Mouse (Mus musculus) G1E (cell line): ENCODE results near the gene Sumo1.

Experiments
- CTCF ChIP-seq: IDR thresholded peaks from 2 replicates; pipeline ENCODE4 v1.5.1; 2012; ENCODE audit warnings: low read depth, low read length, inconsistent platforms, mixed read lengths
- GATA1 ChIP-seq: IDR thresholded peaks from 2 replicates; pipeline ENCODE4 v1.6.1; 2012; ENCODE audit warnings: borderline replicate concordance, low read length, inconsistent platforms, mixed read lengths
- GATA2 ChIP-seq: IDR thresholded peaks from 2 replicates; pipeline ENCODE4 v1.6.1; 2012; ENCODE audit warnings: low read depth, low read length, inconsistent platforms, borderline replicate concordance
- POLR2AphosphoS5 ChIP-seq: IDR thresholded peaks from 2 replicates; pipeline ENCODE4 v1.6.1; 2012; ENCODE audit warnings: low read depth, low read length, inconsistent platforms; ENCODE audit not compliant: insufficient replicate concordance
- TAL1 ChIP-seq: conservative IDR thresholded peaks from 2 replicates; pipeline ENCODE4 v1.6.1; 2012; ENCODE audit warnings: low read depth, low read length, inconsistent platforms, mixed read lengths

- no peak for TF ChIP-seq CTCF
- TF ChIP-seq TAL1: no peak
- TF ChIP-seq GATA1: no peak
- no peak for TF ChIP-seq GATA2
- no peak for TF ChIP-seq POLR2AphosphoS5
Measured at GRCm38 (mm10) chr1:59565804-59566203, 104.8 kb downstream of the Sumo1 start.
